Mouse (Mus musculus): ENCODE measurements around the gene Tmem81.
"Not testable (repeated sequence)": the region's sequence is repeated elsewhere in the genome, so short reads cannot be mapped to it uniquely, and the experiment has no call there.

Tmem81 gene

GRCm38 (mm10) chr1:132506058-132506457, at the start of gene Tmem81:
Gene Tmem81 (plus strand): TSS chr1:132506230.
- DNase-seq (ENCODE audit: low read depth, low spot score): no peak

GRCm38 (mm10) chr1:132464651-132465050, 41.4 kb upstream of the Tmem81 start:
- no peak for DNase-seq (ENCODE audit: low read depth, low spot score)

GRCm38 (mm10) chr1:132468926-132469325, 37.1 kb upstream of the Tmem81 start:
- no peak for DNase-seq (ENCODE audit: low read depth, low spot score)

GRCm38 (mm10) chr1:132469519-132469918, 36.5 kb upstream of the Tmem81 start:
- no peak for DNase-seq (ENCODE audit: low read depth, low spot score)

- not testable (repeated sequence) for DNase-seq (ENCODE audit: low read depth, low spot score)
Measured at GRCm38 (mm10) chr1:132470031-132470430, 36.0 kb upstream of the Tmem81 start.

- no peak for DNase-seq (ENCODE audit: low read depth, low spot score)
Measured at GRCm38 (mm10) chr1:132471032-132471431, 35.0 kb upstream of the Tmem81 start.

- no peak for DNase-seq (ENCODE audit: low read depth, low spot score)
Measured at GRCm38 (mm10) chr1:132471499-132471898, 34.5 kb upstream of the Tmem81 start.

GRCm38 (mm10) chr1:132472537-132472936, 33.5 kb upstream of the Tmem81 start:
- no peak for DNase-seq (ENCODE audit: low read depth, low spot score)

- DNase-seq (ENCODE audit: low read depth, low spot score): no peak
Measured at GRCm38 (mm10) chr1:132474496-132474895, 31.5 kb upstream of the Tmem81 start.

- no peak for DNase-seq (ENCODE audit: low read depth, low spot score)
Measured at GRCm38 (mm10) chr1:132476575-132476927, 29.5 kb upstream of the Tmem81 start.

GRCm38 (mm10) chr1:132476928-132477691, 28.9 kb upstream of the Tmem81 start, which contains the start of gene Rbbp5:
Gene Rbbp5 (plus strand): TSS chr1:132477365.
- peak; percentile 92 for DNase-seq (ENCODE audit: low read depth, low spot score)

GRCm38 (mm10) chr1:132479438-132479837, 26.6 kb upstream of the Tmem81 start:
- no peak for DNase-seq (ENCODE audit: low read depth, low spot score)

- DNase-seq (ENCODE audit: low read depth, low spot score): no peak
Measured at GRCm38 (mm10) chr1:132481619-132482018, 24.4 kb upstream of the Tmem81 start.

GRCm38 (mm10) chr1:132483234-132483633, 22.8 kb upstream of the Tmem81 start:
- DNase-seq (ENCODE audit: low read depth, low spot score): no peak

GRCm38 (mm10) chr1:132483759-132484158, 22.3 kb upstream of the Tmem81 start:
- no peak for DNase-seq (ENCODE audit: low read depth, low spot score)

GRCm38 (mm10) chr1:132500535-132500934, 5.5 kb upstream of the Tmem81 start:
- DNase-seq (ENCODE audit: low read depth, low spot score): no peak

- DNase-seq (ENCODE audit: low read depth, low spot score): no peak
Measured at GRCm38 (mm10) chr1:132505155-132505554, 875 bp upstream of the Tmem81 start.

GRCm38 (mm10) chr1:132506656-132507055, 626 bp downstream of the Tmem81 start:
- no peak for DNase-seq (ENCODE audit: low read depth, low spot score)

- DNase-seq (ENCODE audit: low read depth, low spot score): no peak
Measured at GRCm38 (mm10) chr1:132509771-132510170, 3.7 kb downstream of the Tmem81 start.

- peak; percentile 43 for DNase-seq (ENCODE audit: low read depth, low spot score)
Measured at GRCm38 (mm10) chr1:132511521-132511920, 5.5 kb downstream of the Tmem81 start.

- DNase-seq (ENCODE audit: low read depth, low spot score): no peak
Measured at GRCm38 (mm10) chr1:132512106-132512505, 6.1 kb downstream of the Tmem81 start.

GRCm38 (mm10) chr1:132515339-132515738, 9.3 kb downstream of the Tmem81 start:
- DNase-seq (ENCODE audit: low read depth, low spot score): no peak

- no peak for DNase-seq (ENCODE audit: low read depth, low spot score)
Measured at GRCm38 (mm10) chr1:132516776-132517175, 10.7 kb downstream of the Tmem81 start.

- no peak for DNase-seq (ENCODE audit: low read depth, low spot score)
Measured at GRCm38 (mm10) chr1:132518621-132519020, 12.6 kb downstream of the Tmem81 start.
